Mouse (Mus musculus): ENCODE data around the gene Inca1. TPM values are rescaled to one million over a fixed set of nuclear protein-coding genes. Genes with fewer than 3 reads are reported as not detected.

The Inca1 gene
- total and polyA plus RNA-seq, 3 experiments = 8.2 to 15.8 (median 15.7) TPM

- DNase-seq = peak; percentile 84
These were observed 46.4 kb downstream of the Inca1 start for GRCm38 (mm10) chr11:70653345-70654197.

- no peak for DNase-seq
These were observed 47.0 kb downstream of the Inca1 start for GRCm38 (mm10) chr11:70652884-70653344.

DNA sequence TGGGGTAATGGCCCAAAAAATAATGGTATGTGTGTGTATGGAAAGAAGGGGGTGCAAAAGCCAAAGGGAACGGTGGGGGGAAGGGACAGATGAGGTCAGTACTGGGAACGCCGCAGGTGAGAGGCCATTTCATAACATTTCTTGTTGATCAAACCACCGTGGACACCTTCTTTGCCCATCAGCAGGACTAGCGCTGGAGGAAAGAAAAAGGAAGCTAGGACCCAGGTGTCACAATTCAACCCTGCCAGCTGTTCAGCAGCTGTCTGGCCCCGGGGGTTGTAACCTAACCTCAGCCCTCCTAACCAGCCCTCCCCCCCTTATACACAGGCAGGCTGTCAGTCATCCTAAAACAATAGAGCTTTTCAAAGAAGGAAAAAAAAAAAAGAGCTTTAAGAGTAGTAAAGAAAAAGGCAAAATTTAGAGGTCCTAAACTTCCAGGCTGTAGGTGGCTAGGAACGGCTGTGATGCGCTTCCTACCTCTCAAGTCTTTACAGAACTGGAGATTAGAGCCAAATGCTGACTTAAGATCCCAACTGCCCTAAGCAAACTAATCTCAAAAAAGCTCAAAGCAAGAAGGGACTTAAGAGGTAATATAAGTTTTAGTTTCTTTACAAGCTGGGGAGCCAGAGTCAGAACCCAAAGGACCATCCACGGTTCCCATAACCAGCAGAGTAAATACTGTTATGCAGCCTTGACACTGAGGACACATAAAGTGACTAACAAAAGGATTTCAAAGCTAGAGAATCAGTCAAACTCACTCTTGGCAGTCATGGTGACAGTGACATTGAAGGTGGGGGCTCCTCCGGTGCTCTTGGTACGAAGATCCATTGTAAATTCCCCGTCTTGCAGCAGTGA is 47.7 kb downstream of the Inca1 start:
- peak; percentile 65 for DNase-seq

- peak; percentile 84 for DNase-seq
These were observed 48.6 kb downstream of the Inca1 start for GRCm38 (mm10) chr11:70651391-70651790.

GRCm38 (mm10) chr11:70650322-70651175 is 49.4 kb downstream of the Inca1 start:
- DNase-seq = no peak

DNA sequence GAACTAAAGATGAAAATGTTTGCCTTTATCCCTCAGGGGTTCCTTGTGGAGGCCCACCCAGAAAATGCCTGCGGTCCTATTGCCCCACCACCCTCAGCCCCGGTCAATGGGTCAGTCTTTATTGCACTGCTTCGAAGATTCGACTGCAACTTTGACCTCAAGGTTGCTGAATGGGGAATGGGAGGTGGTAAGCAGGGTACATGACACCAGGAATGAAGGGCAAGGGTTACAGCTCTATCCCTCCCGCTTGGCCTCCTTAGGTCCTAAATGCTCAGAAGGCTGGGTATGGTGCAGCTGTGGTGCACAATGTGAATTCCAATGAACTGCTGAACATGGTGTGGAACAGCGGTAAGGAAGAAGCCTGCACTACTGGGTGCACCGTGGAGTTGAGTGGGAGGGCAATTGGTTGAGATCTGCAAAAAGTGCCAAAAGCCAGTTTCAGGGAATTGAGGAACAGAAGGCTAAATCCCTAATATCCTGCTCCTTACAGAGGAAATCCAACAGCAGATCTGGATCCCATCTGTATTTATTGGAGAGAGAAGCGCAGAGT is 50.7 kb downstream of the Inca1 start:
- no peak for DNase-seq

GRCm38 (mm10) chr11:70648512-70648911 is 51.4 kb downstream of the Inca1 start:
- DNase-seq = no peak

DNA sequence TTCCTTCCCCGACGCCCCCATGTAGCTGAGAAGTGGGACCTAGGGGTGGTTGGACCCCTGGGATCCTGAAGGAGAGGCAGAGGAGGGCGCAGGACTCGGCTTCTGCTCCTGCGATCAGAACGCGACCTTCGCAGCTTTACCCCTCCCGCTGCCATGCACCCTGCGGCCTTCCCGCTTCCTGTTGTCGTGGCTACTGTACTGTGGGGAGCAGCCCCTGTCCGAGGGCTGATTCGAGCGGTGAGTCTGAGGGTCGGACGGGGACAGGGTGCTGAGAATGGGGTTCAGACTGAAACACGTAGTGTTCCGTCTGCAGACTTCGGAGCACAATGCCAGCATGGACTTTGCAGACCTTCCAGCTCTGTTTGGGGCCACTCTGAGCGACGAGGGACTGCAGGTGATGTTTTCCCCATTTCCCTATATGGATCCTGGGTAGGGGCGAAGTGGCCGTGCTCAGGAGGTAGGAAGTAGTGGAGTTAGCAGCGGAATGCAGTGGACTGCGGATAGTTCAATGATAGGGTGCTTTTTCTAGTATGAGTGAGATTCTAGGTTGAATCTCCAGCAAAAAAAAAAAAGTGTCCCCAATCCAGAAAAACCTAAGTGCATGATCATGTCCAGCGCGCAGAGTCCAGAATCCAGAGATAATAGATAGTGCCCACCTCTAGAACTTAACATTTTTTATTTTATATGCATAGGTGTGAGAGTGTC is 52.1 kb downstream of the Inca1 start:
- DNase-seq = peak; percentile 64

GRCm38 (mm10) chr11:70646691-70647650 is 53.0 kb downstream of the Inca1 start, which contains the start of the genes Rnf167 and Slc25a11:
Rnf167 (plus strand) TSS chr11:70647235.
Slc25a11 (minus strand) TSS chr11:70647479.
- DNase-seq = peak; percentile 97

GRCm38 (mm10) chr11:70646259-70646555 is 53.7 kb downstream of the Inca1 start:
- no peak for DNase-seq

GRCm38 (mm10) chr11:70645461-70646258 is 54.3 kb downstream of the Inca1 start:
- DNase-seq = no peak

DNA sequence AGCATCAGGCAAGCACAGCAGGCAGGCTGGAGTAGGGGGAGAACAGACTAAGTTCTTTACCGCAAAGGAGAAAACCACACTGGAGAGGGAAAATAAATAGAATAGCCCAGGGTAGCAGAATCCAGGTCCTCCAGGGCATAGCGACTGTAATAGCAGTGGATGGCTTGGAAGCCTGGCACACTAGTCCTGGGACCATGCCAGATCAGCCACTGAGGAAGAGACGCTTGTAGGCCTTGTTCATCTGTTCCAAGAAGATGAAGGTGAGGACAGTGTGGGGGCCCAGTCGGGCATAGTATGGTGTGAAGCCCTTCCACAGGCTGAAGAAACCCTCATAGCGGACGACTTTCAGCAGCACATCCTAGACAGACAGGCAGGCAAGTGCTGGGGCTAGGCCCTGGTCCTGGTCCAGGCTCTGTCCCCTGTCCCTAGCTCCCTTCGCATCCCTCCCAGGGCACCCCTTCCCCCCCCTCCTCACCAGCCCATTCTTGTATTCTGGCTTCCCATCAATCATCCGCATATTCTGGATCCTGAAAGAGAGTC is 55.3 kb downstream of the Inca1 start:
- DNase-seq = no peak

DNA sequence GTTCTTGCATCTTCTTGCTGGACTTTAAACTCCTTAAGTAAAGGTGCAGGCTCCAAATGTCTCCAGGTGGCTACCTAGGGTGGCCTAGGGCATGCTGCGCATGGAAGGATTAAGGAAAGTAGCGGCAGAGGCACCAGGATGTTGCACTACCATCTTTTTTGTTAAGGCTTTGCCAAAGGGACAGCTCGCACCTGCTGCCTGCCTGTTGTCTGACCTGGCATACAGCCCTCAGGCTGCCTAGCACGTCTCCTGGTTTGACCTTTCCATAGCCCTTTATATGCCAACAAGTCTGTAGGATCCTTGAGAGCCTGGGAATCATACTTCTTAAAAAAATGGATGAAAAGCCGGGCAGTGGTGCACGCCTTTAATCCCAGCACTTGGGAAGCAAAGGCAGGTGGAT is 56.9 kb downstream of the Inca1 start:
- DNase-seq = no peak

DNA sequence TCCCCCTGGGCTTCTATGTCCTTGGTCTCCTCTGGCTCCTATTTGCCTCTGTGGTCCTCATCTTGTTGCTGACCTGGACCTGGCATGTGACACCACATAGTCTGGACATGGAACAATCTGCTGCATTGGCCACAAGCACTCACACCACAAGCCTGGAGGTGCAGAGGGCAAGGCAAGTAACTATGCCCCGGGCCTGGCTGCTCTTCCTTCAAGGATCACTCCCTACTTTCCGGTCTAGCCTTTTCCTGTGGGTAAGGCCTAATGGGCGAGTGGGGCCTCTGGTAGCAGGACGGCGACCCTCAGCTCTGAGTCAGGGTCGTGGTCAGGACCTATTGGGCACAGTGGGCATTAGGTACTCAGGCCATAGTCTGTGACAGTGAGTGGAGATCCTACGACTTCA is 58.7 kb downstream of the Inca1 start:
- DNase-seq = no peak

GRCm38 (mm10) chr11:70639976-70640375 is 60.0 kb downstream of the Inca1 start:
- DNase-seq = peak; percentile 63

GRCm38 (mm10) chr11:70638714-70639278 is 61.2 kb downstream of the Inca1 start, which contains the start of gene Gp1ba:
Gp1ba (plus strand) TSS chr11:70639122.
- no peak for DNase-seq
